Mouse (Mus musculus): Measurements from ENCODE around the gene Hgf. TPM values are rescaled to one million over a fixed set of nuclear protein-coding genes. Genes with fewer than 3 reads are reported as not detected.

The Hgf gene
- polyA plus RNA-seq, 1 experiment from 2014 or later = 1.5 TPM

- Histone ChIP-seq H3K27me3 (ENCODE audit: insufficient read depth, low read length) (no peaks in the 10 kb centered on the region), H3K9ac (no peak overlapping the region), H3K4me3 (ENCODE audit: low read depth, low read length) (no peak overlapping the region), H3K9me3 (ENCODE audit: low read depth, low read length) (no peaks in the 10 kb centered on the region), H3K4me1 (ENCODE audit: insufficient read depth) (no peaks in the 10 kb centered on the region), H3K36me3 (ENCODE audit: insufficient read depth) (no peaks in the 10 kb centered on the region), H3K4me2 (no peak overlapping the region), H3K27ac (ENCODE audit: low read depth) (no peak overlapping the region)
- DNase-seq = no peak
- 40% methylated on average over 7 of the region's 7 CpGs for WGBS
- no peak for TF ChIP-seq CTCF (IDR thresholded peaks at IDR 0.05; ENCODE audit: low read depth)
- no peak for ATAC-seq (ENCODE audit: insufficient read depth)
These were observed 93.1 kb downstream of the Hgf start for GRCm38 (mm10) chr5:16646417-16646816.

- no peaks in the 10 kb centered on the region for H3K9me3 ChIP-seq (ENCODE audit: low read depth, low read length)
- H3K4me1 ChIP-seq (ENCODE audit: insufficient read depth) = no peaks in the 10 kb centered on the region
- TF ChIP-seq CTCF (IDR thresholded peaks at IDR 0.05; ENCODE audit: low read depth) = no peak
- ATAC-seq (ENCODE audit: insufficient read depth) (no peak), DNase-seq (no peak)
- no peak overlapping the region for H3K4me3 ChIP-seq (ENCODE audit: low read depth, low read length)
- H3K4me2 ChIP-seq = no peak overlapping the region
- no peak overlapping the region for H3K9ac ChIP-seq
- H3K36me3 ChIP-seq (ENCODE audit: insufficient read depth) = no peaks in the 10 kb centered on the region
- no peaks in the 10 kb centered on the region for H3K27me3 ChIP-seq (ENCODE audit: insufficient read depth, low read length)
- H3K27ac ChIP-seq (ENCODE audit: low read depth) = no peak overlapping the region
These were observed 94.4 kb downstream of the Hgf start for GRCm38 (mm10) chr5:16647701-16648100.

GRCm38 (mm10) chr5:16650240-16650639 lies 96.9 kb downstream of the Hgf start:
- no peak for TF ChIP-seq CTCF (IDR thresholded peaks at IDR 0.05; ENCODE audit: low read depth)
- WGBS = 86% methylated on average over 1 of the region's 1 CpGs
- Histone ChIP-seq H3K9me3 (ENCODE audit: low read depth, low read length) (no peaks in the 10 kb centered on the region), H3K27ac (ENCODE audit: low read depth) (no peak overlapping the region), H3K4me1 (ENCODE audit: insufficient read depth) (no peaks in the 10 kb centered on the region), H3K27me3 (ENCODE audit: insufficient read depth, low read length) (no peaks in the 10 kb centered on the region), H3K9ac (no peak overlapping the region), H3K4me2 (no peak overlapping the region), H3K4me3 (ENCODE audit: low read depth, low read length) (no peak overlapping the region), H3K36me3 (ENCODE audit: insufficient read depth) (no peaks in the 10 kb centered on the region)
- DNase-seq (no peak), ATAC-seq (ENCODE audit: insufficient read depth) (no peak)

GRCm38 (mm10) chr5:16654022-16654421 lies 100.7 kb downstream of the Hgf start:
- Histone ChIP-seq H3K4me3 (ENCODE audit: low read depth, low read length) (no peak overlapping the region), H3K27ac (ENCODE audit: low read depth) (no peak overlapping the region), H3K36me3 (ENCODE audit: insufficient read depth) (no peaks in the 10 kb centered on the region), H3K4me1 (ENCODE audit: insufficient read depth) (no peaks in the 10 kb centered on the region), H3K9ac (no peak overlapping the region), H3K9me3 (ENCODE audit: low read depth, low read length) (no peaks in the 10 kb centered on the region), H3K27me3 (ENCODE audit: insufficient read depth, low read length) (no peaks in the 10 kb centered on the region), H3K4me2 (no peak overlapping the region)
- DNase-seq (peak; percentile 56), ATAC-seq (ENCODE audit: insufficient read depth) (peak; percentile 63; the same call in 1 of the 2 replicates)
- WGBS = 3% methylated on average over 7 of the region's 7 CpGs
- TF ChIP-seq CTCF (IDR thresholded peaks at IDR 0.05; ENCODE audit: low read depth) = no peak

Other genes starting within 250 kb of the Hgf start
- gene Gm28710, start 238.3 kb downstream of the Hgf start, polyA plus RNA-seq (2014; fragmentation: Nextera tagmentation; extraction: Ambion mirVana) = not detected in 2 replicates

Measured in lung, embryonic 14.5 days (tissue).